Mouse (Mus musculus) testis, adult 2 months (tissue): ENCODE results near the gene Ski.

Experiments used
- CTCF ChIP-seq: fragments of 200-500 bp; IDR thresholded peaks from 2 replicates; pipeline ENCODE4 v1.5.1; 2012; ENCODE audit warnings: low read depth, mild to moderate bottlenecking, inconsistent platforms, low read length, moderate library complexity; ENCODE audit not compliant: control insufficient read depth, insufficient read depth, insufficient replicate concordance
- POLR2A ChIP-seq: fragments of 200-500 bp; IDR thresholded peaks from 2 replicates; pipeline ENCODE4 v1.6.1; 2012; ENCODE audit warnings: low read depth, mild to moderate bottlenecking, inconsistent platforms, low read length, moderate library complexity; ENCODE audit not compliant: control insufficient read depth

GRCm38 (mm10) chr4:155236737-155237385, 14.5 kb upstream of the Ski start:
- no peak for TF ChIP-seq CTCF
- no peak for TF ChIP-seq POLR2A
